19 mouse cellular contexts compared by ENCODE assay signal in genomic region chr10:20219538-20219937, GRCm38 (mm10).
DNase-seq lines count a peak whose midpoint lies in the region; ATAC-seq lines count a peak whose summit lies in the region.
"Had no signal": no experiment of that assay in that cellular context is flagged by ENCODE, and none has a peak within 500 bp of the region (broad histone marks: within the 10 kb centered on the region; RNA-seq: fewer than 3 reads in every experiment).

No protein-coding gene starts in this region.

- no peak for ATAC-seq in heart, embryonic 15.5 days (replicated peaks; ENCODE audit: insufficient number of reproducible peaks, insufficient read depth, low FRiP score, low read depth)
- peak; percentile 79 for ATAC-seq in common myeloid progenitor, adult 5-6 weeks (replicated peaks; ENCODE audit: low read depth, poor library complexity, severe bottlenecking)
- ATAC-seq: forebrain, postnatal 0 days; liver, postnatal 0 days; midbrain, embryonic 16.5 days had no signal

- H3K9me3 ChIP-seq in heart, embryonic 15.5 days (replicated peaks), result no peaks in the 10 kb centered on the region
- H3K9me3 ChIP-seq: limb, embryonic 13.5 days; neural tube, embryonic 13.5 days had no signal

- H3K27ac ChIP-seq in heart, embryonic 15.5 days, result peak overlapping the region; percentile 2; the same call in 1 of the 2 replicates
- H3K27ac ChIP-seq: left cerebral cortex, adult 2 months; limb, embryonic 13.5 days; neural tube, embryonic 13.5 days had no signal

- no peaks in the 10 kb centered on the region for H3K36me3 ChIP-seq in heart, embryonic 15.5 days
- H3K36me3 ChIP-seq: limb, embryonic 13.5 days; neural tube, embryonic 13.5 days had no signal

- H3K9ac ChIP-seq in heart, embryonic 15.5 days, result no peak overlapping the region
- H3K9ac ChIP-seq: forebrain, postnatal 0 days; limb, embryonic 13.5 days; liver, postnatal 0 days; neural tube, embryonic 13.5 days had no signal

- no peaks in the 10 kb centered on the region for H3K27me3 ChIP-seq in heart, embryonic 15.5 days
- H3K27me3 ChIP-seq: limb, embryonic 13.5 days; neural tube, embryonic 13.5 days had no signal

- 56% methylated on average over 8 of the region's 8 CpGs for WGBS in heart, embryonic 15.5 days

- no peak overlapping the region for H3K4me3 ChIP-seq in heart, embryonic 15.5 days
- H3K4me3 ChIP-seq: left cerebral cortex, adult 2 months; limb, embryonic 13.5 days; neural tube, embryonic 13.5 days had no signal

- peaks cover 17% of the 10 kb centered on the region for H3K4me1 ChIP-seq in heart, embryonic 15.5 days (replicated peaks)

- no peak overlapping the region for H3K4me2 ChIP-seq in heart, embryonic 15.5 days
- H3K4me2 ChIP-seq: limb, embryonic 13.5 days; neural tube, embryonic 13.5 days had no signal

- DNase-seq in heart, adult 18-20 months, result no peak
- DNase-seq in naive thymus-derived CD4-positive, alpha-beta T cell, adult 2 months (ENCODE audit: low read depth), result peak; percentile 75
- peak; percentile 34 to 55 for DNase-seq in thymus, postnatal 36 days
- no peak for DNase-seq in urinary bladder, postnatal 25 days (ENCODE audit: low spot score)
- no peak for DNase-seq in layer of hippocampus, postnatal 36 days
- DNase-seq in kidney, adult 11 months, result no peak
- DNase-seq: cerebellum, adult 11-12 months; forebrain, postnatal 0 days; gastrocnemius, postnatal 36 days; heart, postnatal 14 days; liver, postnatal 0 days; lung, postnatal 4 days; retina, postnatal 1 day had no signal

Comparison
In these comparisons a context has a peak if more than half of its experiments do, and no peak if none do; other contexts are left out.
1. DNase-seq: peak in naive thymus-derived CD4-positive, alpha-beta T cell, adult 2 months (single experiment) and thymus, postnatal 36 days (2 of 2); none in heart, adult 18-20 months (0 of 2), urinary bladder, postnatal 25 days (single experiment), layer of hippocampus, postnatal 36 days (0 of 2) and kidney, adult 11 months (single experiment).